Mouse (Mus musculus) midbrain, postnatal 0 days (tissue): ENCODE results near the gene Sumo1. TPM values are rescaled to one million over a fixed set of nuclear protein-coding genes. Genes with fewer than 3 reads are reported as not detected.

Experiments used
- ATAC-seq: fragments of 200-750 bp; cut with Nextera tagmentation; 2 replicates; pipeline ENCODE4 v1.8.0; 2017; ENCODE audit warnings: moderate number of reproducible peaks, mild to moderate bottlenecking, moderate TSS enrichment, moderate library complexity; ENCODE audit not compliant: low FRiP score
- DNase-seq: peaks from one replicate; pipeline ENCODE4 v3.0.0-alpha.2; 2015; ENCODE audit warnings: low spot score
- H3K27ac ChIP-seq: fragments of 300-500 bp; sonication (generic); 2 replicates; pipeline ENCODE4 v1.5.1; 2014; ENCODE audit warnings: low read depth, mild to moderate bottlenecking, low read length, mixed read lengths
- H3K27me3 ChIP-seq: fragments of 300-500 bp; sonication (generic); 2 replicates; pipeline ENCODE4 v1.6.1; 2014; ENCODE audit warnings: low read length, control low read depth, mixed read lengths; ENCODE audit not compliant: insufficient read depth
- H3K36me3 ChIP-seq: fragments of 300-500 bp; sonication (generic); 2 replicates; pipeline ENCODE4 v1.6.1; 2014; ENCODE audit warnings: low read length, control low read depth, mixed read lengths; ENCODE audit not compliant: insufficient read depth
- H3K4me1 ChIP-seq: fragments of 300-500 bp; sonication (generic); 2 replicates; pipeline ENCODE4 v1.6.1; 2014; ENCODE audit warnings: mild to moderate bottlenecking, control low read depth, antibody characterized with exemption, low read length, mixed read lengths; ENCODE audit not compliant: insufficient read depth
- H3K4me2 ChIP-seq: fragments of 300-500 bp; sonication (generic); 2 replicates; pipeline ENCODE4 v1.6.1; 2014; ENCODE audit warnings: low read depth, mild to moderate bottlenecking, low read length, mixed read lengths; ENCODE audit not compliant: poor library complexity, severe bottlenecking
- H3K4me3 ChIP-seq: fragments of 300-500 bp; sonication (generic); 2 replicates; pipeline ENCODE4 v1.5.1; 2014; ENCODE audit warnings: low read depth, mild to moderate bottlenecking, low read length, moderate library complexity
- H3K9ac ChIP-seq: fragments of 300-500 bp; sonication (generic); replicated peaks from 2 replicates; pipeline ENCODE4 v1.6.1; 2014; ENCODE audit warnings: mild to moderate bottlenecking, low read length, moderate library complexity, mixed read lengths; ENCODE audit not compliant: poor library complexity, severe bottlenecking
- H3K9me3 ChIP-seq: fragments of 300-500 bp; sonication (generic); 2 replicates; pipeline ENCODE4 v1.6.1; 2016; ENCODE audit warnings: low read length, control low read depth
- CTCF ChIP-seq: IDR thresholded peaks from 2 replicates; pipeline ENCODE4 v1.5.1; 2016; ENCODE audit warnings: antibody characterized with exemption, mild to moderate bottlenecking
- WGBS: fragments of 180-500 bp; shearing (Covaris S2); extraction: QIAGEN DNeasy Blood & Tissue Kit; methylation state at CpG from one replicate; pipeline ENCODE4 v1.1.7; 2014; 5-methylcytosine and 5-hydroxymethylcytosine counted together
- polyA plus RNA-seq: library from polyadenylated mRNA; unstranded; fragments of >200 nt; fragmentation: Nextera tagmentation; extraction: Ambion mirVana; gene quantifications from 2 replicates; pipeline ENCODE4 v1.2.1, GENCODE M21; 2015
- total RNA-seq: library from RNA; depleted of rRNA; stranded (reverse); fragments of >200 nt; gene quantifications from 2 replicates; pipeline ENCODE4 v1.2.3, GENCODE M21; 2014

The Sumo1 gene
- total and polyA plus RNA-seq, 2 experiments from 2014 or later, result 81.6 to 319 TPM

- 67% methylated on average over 8 of the region's 8 CpGs for WGBS
- Histone ChIP-seq H3K4me3 (no peak overlapping the region), H3K36me3 (no peaks in the 10 kb centered on the region), H3K9ac (no peak overlapping the region), H3K4me1 (no peaks in the 10 kb centered on the region), H3K27ac (no peak overlapping the region), H3K27me3 (no peaks in the 10 kb centered on the region), H3K9me3 (no peaks in the 10 kb centered on the region), H3K4me2 (no peak overlapping the region)
- no peak for DNase-seq
- no peak for ATAC-seq
- TF ChIP-seq CTCF, result no peak
These were observed 90.4 kb downstream of the Sumo1 start for GRCm38 (mm10) chr1:59580131-59580751.

GRCm38 (mm10) chr1:59579327-59579726 is 91.3 kb downstream of the Sumo1 start:
- no peaks in the 10 kb centered on the region for H3K27me3 ChIP-seq
- H3K4me2 ChIP-seq, result no peak overlapping the region
- no peak for DNase-seq
- no peaks in the 10 kb centered on the region for H3K36me3 ChIP-seq
- ATAC-seq, result no peak
- no peak overlapping the region for H3K27ac ChIP-seq
- H3K4me1 ChIP-seq, result peaks cover 1% of the 10 kb centered on the region; the same call in 1 of the 2 replicates
- H3K9me3 ChIP-seq, result no peaks in the 10 kb centered on the region
- 77% methylated on average over 5 of the region's 5 CpGs for WGBS
- H3K9ac ChIP-seq, result no peak overlapping the region
- no peak for TF ChIP-seq CTCF
- no peak overlapping the region for H3K4me3 ChIP-seq

GRCm38 (mm10) chr1:59578770-59579169 is 91.9 kb downstream of the Sumo1 start:
- Histone ChIP-seq H3K9me3 (no peaks in the 10 kb centered on the region), H3K4me2 (no peak overlapping the region), H3K27ac (no peak overlapping the region), H3K36me3 (no peaks in the 10 kb centered on the region), H3K27me3 (no peaks in the 10 kb centered on the region), H3K9ac (no peak overlapping the region), H3K4me1 (peaks cover 6% of the 10 kb centered on the region; the same call in 1 of the 2 replicates), H3K4me3 (no peak overlapping the region)
- 72% methylated on average over 4 of the region's 4 CpGs for WGBS
- no peak for TF ChIP-seq CTCF
- no peak for ATAC-seq
- DNase-seq, result no peak

GRCm38 (mm10) chr1:59574262-59575187 is 96.1 kb downstream of the Sumo1 start:
- Histone ChIP-seq H3K27me3 (no peaks in the 10 kb centered on the region), H3K4me1 (peaks cover 8% of the 10 kb centered on the region; the same call in 1 of the 2 replicates), H3K36me3 (no peaks in the 10 kb centered on the region), H3K4me3 (peak overlapping the region; percentile 19), H3K27ac (peak overlapping the region; percentile 73), H3K9me3 (no peaks in the 10 kb centered on the region), H3K9ac (peak overlapping the region; percentile 36), H3K4me2 (peak overlapping the region; percentile 46)
- 19% methylated on average over 21 of the region's 21 CpGs for WGBS
- DNase-seq (peak; percentile 67), ATAC-seq (peak; percentile 78; the same call in 1 of the 2 replicates)
- no peak for TF ChIP-seq CTCF

GRCm38 (mm10) chr1:59573843-59574242 is 96.8 kb downstream of the Sumo1 start:
- Histone ChIP-seq H3K4me1 (peaks cover 8% of the 10 kb centered on the region; the same call in 1 of the 2 replicates), H3K4me3 (no peak overlapping the region), H3K9me3 (no peaks in the 10 kb centered on the region), H3K27ac (peak overlapping the region; percentile 73; the same call in 1 of the 2 replicates), H3K27me3 (no peaks in the 10 kb centered on the region), H3K9ac (no peak overlapping the region), H3K4me2 (no peak overlapping the region), H3K36me3 (no peaks in the 10 kb centered on the region)
- 56% methylated on average over 3 of the region's 3 CpGs for WGBS
- no peak for TF ChIP-seq CTCF
- ATAC-seq (peak; percentile 45), DNase-seq (no peak)

- Histone ChIP-seq H3K9me3 (no peaks in the 10 kb centered on the region), H3K9ac (no peak overlapping the region), H3K4me2 (no peak overlapping the region), H3K4me1 (peaks cover 8% of the 10 kb centered on the region; the same call in 1 of the 2 replicates), H3K4me3 (no peak overlapping the region), H3K27ac (no peak overlapping the region), H3K27me3 (no peaks in the 10 kb centered on the region), H3K36me3 (no peaks in the 10 kb centered on the region)
- WGBS, result 85% methylated on average over 3 of the region's 3 CpGs
- no peak for TF ChIP-seq CTCF
- ATAC-seq (no peak), DNase-seq (no peak)
These were observed 99.1 kb downstream of the Sumo1 start for GRCm38 (mm10) chr1:59571502-59571901.
